Mouse (Mus musculus): ENCODE results near the gene Gm47985. TPM values are rescaled to one million over a fixed set of nuclear protein-coding genes. Genes with fewer than 3 reads are reported as not detected.

Gm47985 gene
- total RNA-seq (2023), result not detected

GRCm38 (mm10) chr1:151182266-151182665 is at the start of gene Gm47985:
Gm47985 (plus strand) TSS chr1:151182537.

DNA sequence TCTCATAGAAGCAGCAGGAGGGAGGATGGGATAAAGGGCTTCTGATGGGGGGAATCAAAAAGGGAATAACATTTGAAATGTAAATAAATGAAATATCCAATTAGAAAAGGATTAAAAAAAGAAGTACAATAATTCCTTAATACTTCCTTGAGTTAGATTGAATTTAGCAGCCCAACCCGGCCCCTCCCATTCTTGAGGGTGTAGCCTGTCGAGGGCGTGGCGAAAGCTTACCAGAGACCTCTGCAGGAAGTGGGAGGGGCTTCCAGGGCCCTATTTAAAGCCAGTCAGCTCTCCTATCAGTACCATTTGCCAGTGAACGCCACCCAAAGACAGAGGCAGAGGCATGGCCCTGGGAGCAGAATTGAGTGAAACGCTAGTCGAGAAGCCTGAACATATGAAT is 9.7 kb downstream of the Gm47985 start, which contains the start of gene Gm8947:
Gene Gm8947 (plus strand): TSS at position 302 of the 400 bp plus-strand sequence.

GRCm38 (mm10) chr1:151198120-151198519 is 15.8 kb downstream of the Gm47985 start, which contains the start of gene Gm47995:
Gm47995 (plus strand) TSS chr1:151198448.

DNA sequence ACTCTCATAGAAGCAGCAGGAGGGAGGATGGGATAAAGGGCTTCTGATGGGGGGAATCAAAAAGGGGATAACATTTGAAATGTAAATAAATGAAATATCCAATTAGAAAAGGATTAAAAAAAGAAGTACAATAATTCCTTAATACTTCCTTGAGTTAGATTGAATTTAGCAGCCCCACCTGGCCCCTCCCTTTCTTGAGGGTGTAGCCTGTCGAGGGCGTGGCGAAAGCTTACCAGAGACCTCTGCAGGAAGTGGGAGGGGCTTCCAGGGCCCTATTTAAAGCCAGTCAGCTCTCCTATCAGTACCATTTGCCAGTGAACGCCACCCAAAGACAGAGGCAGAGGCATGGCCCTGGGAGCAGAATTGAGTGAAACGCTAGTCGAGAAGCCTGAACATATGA is 21.5 kb downstream of the Gm47985 start, which contains the start of gene 3110040M04Rik:
Gene 3110040M04Rik (plus strand): TSS at position 304 of the 400 bp plus-strand sequence.

GRCm38 (mm10) chr1:151209824-151210355 is 27.6 kb downstream of the Gm47985 start, which contains the start of gene Gm47996:
Gm47996 (plus strand) TSS chr1:151210131.

Other genes with a start within 250 kb of the Gm47985 start
- under 1 TPM in 1 of 2 experiments, not detected in 1; 0.06 TPM for gene Hmcn1, start 189.1 kb upstream of the Gm47985 start, total RNA-seq (2023)
- not detected for gene Gm8947, start 9.8 kb downstream of the Gm47985 start, total RNA-seq (2023)
- not detected for gene Gm47995, start 15.9 kb downstream of the Gm47985 start, total RNA-seq (2023)
- gene 3110040M04Rik, start 21.6 kb downstream of the Gm47985 start, total RNA-seq (2023), result not detected
- gene Gm47996, start 27.6 kb downstream of the Gm47985 start, total RNA-seq (2023), result not detected
- gene Ivns1abp, start 161.9 kb downstream of the Gm47985 start, total RNA-seq (2023), result 100 to 1,000 TPM; 203 to 204 TPM
- gene Swt1, start 245.9 kb downstream of the Gm47985 start, total RNA-seq (2023), result 10 to 100 TPM; 42.7 to 49.1 TPM
- gene Trmt1l, start 246.0 kb downstream of the Gm47985 start, total RNA-seq (2023), result 10 to 100 TPM; 32.3 to 40.0 TPM